Mouse (Mus musculus) lung, adult 2 months (tissue): ENCODE measurements around the gene S100a2.

Experiments
- CTCF ChIP-seq: fragments of 200-500 bp; IDR thresholded peaks from 2 replicates; pipeline ENCODE4 v1.5.1; 2011; ENCODE audit warnings: mild to moderate bottlenecking, low read length, control low read depth; ENCODE audit not compliant: insufficient read depth
- POLR2A ChIP-seq: fragments of 200-500 bp; IDR thresholded peaks from 2 replicates; pipeline ENCODE4 v1.6.1; 2011; ENCODE audit warnings: low read depth, mild to moderate bottlenecking, control low read depth, low read length, borderline replicate concordance; ENCODE audit errors: extremely low read depth

DNA sequence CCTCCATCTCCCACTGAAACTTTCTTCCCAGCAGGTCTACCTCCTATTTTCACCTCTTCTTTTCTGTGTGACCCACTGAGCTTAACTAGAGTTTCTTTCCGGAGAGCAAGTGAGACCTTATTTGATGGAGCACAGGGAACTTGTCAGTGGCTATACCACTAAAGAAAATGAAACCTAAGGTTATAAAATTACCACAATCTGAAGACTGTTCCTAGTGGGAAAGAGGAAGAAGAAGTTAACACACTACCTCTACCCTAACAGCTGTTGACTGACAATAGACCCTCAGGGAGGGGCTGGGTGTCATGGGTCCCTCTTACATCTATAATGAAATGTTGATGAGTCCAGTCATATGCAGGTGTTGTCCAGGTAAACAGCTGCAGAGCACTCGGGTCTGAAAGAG is 41.9 kb downstream of the S100a2 start:
- TF ChIP-seq CTCF (no peak), POLR2A (no peak)
